Mouse (Mus musculus) liver, adult (tissue): ENCODE measurements at regions not wholly inside any gene's neighbourhood (a gene's known extent, or its start where the extent isn't known, plus 50 kb on each side); places are given as distances from the start of the nearest gene placed in this dataset.
A peak's percentile ranks its signal among the peaks of the same experiment; 100 is the strongest.

Experiments used
- GATA4 ChIP-seq: IDR thresholded peaks from 2 replicates; pipeline ENCODE4 v1.6.1; 2014; ENCODE audit warnings: mild to moderate bottlenecking, low read length; ENCODE audit not compliant: insufficient replicate concordance

DNA sequence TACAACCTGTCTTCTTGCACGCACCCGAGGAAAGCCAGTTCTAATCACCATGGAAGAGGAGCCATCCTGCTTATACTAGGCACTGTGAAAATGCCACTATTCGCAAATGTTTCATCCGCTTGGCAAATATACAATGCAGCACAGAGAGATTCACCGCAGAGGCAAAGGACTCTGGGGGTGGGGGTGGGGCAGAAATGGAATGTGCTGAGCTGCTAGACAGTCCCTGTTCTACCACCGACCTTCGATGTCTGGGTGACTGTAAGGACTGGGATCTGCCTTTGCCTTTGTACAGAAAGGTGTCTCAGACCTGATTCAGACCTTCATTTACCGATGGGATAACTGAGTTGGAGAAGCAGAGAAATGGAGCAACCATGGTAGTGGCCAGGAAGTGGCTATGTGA is 278.7 kb downstream of the Cd83 start:
- no peak for TF ChIP-seq GATA4

DNA sequence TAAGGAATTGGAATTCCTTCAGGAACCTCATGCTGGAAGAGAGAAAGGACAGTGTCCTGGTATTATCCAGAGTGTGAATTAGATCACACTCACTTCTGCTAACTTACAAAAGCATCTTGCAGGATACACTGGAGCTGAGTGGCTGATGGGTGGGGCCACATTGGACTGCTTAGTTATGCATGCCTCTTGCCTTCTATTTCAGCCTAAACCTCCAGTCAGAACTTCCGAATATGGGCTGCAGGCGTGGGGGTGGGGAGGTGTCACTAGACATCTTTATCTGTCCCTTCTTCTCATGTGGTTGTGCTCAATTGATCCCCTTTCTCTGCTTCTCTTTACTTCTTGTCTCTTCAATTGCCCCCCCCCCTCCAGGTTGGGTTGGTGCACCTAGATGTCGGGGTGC is 279.5 kb downstream of the Cd83 start:
- TF ChIP-seq GATA4 = no peak

DNA sequence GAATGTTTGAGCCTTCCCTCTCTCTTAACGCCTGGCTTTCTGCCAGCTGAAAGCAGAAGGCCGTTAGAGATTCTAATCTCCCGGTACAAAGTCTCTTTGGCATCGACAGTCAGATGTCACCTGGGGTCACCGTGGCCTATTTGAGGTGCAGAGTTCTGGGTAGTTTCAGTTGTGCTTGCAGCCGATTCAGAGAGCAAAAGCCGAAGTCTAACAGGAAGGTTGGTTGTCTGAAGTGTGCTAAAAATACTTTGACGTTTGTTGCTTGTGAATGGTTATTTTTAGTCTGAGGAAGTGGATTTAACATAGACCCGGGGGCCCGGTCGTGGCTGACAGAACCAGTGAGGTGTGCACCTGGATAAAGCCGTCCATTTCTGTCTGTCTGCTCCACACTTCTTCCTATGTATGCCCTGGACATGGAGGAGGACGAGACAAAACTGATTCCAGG is 281.2 kb downstream of the Cd83 start:
- TF ChIP-seq GATA4 = peak; percentile 97

DNA sequence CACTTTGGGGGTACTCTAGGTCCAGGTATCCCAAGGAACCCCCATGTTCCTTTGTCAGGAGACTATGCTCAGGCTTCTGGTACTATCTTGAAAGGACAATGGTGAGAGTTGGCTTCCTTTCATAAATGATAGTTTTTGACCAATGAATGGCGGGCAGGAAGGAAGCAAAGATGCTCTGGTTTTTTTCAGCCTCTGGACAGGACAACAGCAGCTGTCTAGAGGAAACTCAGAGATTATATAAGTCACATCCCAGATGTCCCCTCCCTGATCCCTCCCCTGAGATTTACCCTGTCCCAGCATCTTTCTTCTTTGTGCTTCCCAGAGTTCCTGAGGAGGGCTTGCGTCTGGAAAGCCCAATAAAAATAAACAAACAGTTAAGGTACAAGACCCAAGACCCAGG is 282.7 kb downstream of the Cd83 start:
- peak; percentile 90 for TF ChIP-seq GATA4

DNA sequence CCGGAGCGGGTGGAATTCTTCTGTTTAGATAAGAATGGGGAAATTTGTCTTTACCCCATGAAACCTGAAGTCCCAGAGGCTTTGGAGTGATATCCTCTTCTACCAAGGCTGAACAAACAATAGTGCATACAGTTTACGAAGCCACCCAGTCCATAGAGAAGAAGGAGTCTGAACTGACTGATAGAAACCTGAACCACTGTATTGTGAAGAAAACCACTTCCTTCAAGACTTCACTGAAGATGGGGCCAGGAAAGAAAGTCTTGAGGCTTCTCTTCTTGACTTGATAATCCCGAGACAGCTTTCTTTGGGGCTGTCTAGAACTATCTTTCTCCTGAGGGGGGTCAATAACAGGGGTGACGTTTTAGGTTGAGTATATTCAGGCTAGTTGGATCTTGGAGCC is 284.4 kb downstream of the Cd83 start:
- no peak for TF ChIP-seq GATA4

DNA sequence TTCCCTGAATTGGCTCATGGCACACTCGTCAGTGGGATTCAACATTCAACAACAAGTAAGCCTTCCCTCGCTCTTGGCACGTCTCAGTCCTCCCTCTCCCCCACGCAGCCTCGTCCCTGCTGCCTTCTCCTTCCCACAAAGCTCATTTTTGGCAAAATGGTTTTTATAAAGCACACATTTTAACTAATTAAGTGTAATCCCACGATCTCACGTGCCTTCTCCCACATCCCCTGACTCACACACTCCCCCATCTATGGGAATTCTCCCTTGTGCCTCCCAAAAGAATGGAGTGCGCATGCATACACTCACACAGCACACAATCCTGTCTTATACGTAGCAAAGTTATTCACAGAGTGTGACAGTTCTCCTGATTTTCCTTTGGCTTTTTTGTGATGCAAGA is 288.5 kb downstream of the Cd83 start:
- TF ChIP-seq GATA4 = no peak

DNA sequence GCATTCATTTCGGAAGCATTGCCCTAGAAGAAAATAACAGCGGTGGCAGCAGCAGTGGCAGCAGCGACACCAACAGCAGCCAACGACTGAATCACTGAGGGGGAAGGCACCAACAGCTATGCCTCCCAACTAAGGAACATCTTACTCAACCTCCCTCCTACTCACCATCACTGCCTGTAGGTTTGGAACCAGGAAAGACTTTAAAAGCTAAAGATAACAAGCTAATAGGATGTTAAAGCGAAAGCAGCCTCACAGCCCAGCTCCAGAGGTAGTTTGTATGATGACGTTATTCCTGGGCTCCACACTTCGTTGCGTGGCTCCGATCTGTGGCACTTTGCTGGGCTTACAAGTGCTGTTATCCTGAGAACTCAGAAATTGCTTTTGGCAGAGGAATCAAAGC is 289.6 kb downstream of the Cd83 start:
- no peak for TF ChIP-seq GATA4

DNA sequence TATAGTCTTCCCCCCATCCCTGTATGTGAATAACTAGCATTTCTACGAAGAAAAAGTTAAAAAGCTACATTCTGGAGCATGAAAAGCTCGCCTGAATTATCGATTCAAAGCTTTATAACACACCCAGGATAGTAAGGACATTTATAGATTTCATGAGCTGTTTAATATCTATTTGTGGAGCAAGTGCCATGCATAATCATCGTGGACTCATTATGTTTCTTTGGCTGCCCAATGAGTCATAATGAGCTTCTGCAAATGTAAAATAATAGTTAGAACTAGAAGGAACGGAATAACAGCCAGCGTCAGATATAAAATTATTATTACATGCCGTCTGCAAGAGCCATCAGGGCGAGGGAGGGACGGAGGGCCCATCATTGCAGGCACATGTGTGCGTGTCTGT is 292.4 kb downstream of the Cd83 start:
- no peak for TF ChIP-seq GATA4

DNA sequence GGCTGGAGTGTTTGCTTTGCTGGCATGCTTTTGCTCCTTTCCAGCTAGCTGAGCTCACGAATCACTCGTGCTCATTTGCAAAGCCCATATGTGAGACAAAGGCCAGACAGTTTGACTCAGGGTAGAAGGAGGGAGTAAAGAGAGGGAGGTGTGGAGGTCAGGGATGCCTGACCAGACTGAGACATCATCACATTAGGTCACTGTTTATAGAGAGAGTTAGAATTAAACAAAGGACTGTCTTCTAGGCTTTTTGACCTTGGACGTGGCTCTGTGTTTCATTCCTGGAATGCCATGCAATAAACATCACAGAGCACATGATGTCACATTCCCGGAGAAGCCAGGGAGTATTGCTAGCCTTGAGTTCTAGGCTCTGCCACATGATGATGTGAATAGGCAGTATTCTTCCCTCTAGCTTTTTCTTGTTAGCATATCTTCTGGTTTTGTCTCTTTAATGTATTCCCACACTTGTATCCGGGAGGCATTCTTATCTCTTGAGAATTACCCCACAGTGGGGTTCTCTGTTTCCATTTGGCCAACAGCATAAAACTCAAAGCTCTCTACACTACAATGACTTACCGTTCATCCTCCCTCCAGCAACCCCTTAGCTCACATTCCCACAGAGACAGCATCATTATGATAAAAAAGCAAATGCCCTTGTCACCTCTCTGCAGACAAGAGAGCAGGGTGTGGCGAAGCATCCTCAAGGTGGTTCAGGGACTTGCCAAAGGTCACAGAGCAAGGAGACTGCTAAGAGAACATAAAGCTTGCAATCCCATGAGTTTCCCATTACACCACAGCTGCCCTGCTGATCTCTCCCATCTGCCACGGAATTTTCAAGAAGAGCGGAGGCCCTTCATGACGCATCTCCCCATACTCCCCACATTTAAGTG is 301.3 kb downstream of the Cd83 start:
- TF ChIP-seq GATA4 = no peak

DNA sequence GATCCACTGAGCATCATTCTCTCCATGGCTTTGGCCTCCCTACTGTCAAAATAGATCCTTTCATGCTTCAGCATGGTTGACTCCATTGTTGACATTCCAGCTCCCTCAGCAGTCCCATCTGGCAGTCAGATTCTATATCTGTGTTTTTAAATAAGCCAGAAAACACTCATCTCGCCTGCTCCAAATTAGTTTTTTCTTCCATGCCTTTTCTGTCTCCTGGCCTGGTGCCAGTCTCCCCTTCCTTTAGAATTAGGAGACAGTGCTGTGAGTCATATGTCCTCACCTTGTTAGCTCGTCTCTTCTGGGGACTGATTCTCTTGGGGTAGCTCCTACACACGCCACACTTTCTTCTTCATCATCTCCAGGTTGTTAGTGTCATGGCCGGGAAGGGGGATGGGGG is 302.2 kb downstream of the Cd83 start:
- no peak for TF ChIP-seq GATA4

DNA sequence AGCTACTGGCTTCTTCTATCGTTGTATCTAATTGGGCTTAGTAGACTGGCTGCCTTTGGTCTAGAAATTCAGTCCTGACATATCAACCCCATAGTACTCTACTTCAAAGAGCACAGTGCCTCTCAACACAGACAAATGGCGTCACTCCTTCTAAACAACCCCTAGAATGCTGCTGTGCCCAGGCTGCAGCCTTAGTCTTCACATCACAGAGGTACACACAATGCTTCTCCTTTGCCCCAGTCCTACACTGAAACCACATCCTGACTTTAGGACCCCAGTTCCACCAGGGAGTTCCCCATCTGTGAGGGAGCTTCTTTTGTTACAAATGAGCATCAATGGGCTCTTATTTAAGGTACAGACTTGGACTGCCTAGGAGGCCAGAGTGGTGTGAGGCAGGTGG is 312.6 kb downstream of the Cd83 start:
- no peak for TF ChIP-seq GATA4

DNA sequence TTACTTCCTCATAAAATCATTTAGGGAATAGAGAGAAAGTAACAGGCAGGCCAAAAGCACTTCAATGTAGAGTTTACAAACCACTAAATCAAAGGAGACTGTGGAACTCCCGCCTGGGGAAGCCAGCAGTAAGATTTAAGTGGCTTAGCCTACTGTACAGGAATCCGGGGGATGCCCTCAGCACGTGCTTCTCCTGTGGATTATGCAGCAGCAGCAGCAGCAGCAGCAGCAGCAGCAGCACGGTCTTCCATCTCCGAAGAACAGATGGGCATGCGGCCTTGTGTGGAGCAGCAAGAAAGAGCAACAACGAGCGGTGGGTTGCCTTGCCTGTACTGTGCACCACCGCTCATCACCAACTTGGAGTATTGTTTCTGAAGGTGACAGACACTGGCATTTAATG is 314.9 kb downstream of the Cd83 start:
- no peak for TF ChIP-seq GATA4

DNA sequence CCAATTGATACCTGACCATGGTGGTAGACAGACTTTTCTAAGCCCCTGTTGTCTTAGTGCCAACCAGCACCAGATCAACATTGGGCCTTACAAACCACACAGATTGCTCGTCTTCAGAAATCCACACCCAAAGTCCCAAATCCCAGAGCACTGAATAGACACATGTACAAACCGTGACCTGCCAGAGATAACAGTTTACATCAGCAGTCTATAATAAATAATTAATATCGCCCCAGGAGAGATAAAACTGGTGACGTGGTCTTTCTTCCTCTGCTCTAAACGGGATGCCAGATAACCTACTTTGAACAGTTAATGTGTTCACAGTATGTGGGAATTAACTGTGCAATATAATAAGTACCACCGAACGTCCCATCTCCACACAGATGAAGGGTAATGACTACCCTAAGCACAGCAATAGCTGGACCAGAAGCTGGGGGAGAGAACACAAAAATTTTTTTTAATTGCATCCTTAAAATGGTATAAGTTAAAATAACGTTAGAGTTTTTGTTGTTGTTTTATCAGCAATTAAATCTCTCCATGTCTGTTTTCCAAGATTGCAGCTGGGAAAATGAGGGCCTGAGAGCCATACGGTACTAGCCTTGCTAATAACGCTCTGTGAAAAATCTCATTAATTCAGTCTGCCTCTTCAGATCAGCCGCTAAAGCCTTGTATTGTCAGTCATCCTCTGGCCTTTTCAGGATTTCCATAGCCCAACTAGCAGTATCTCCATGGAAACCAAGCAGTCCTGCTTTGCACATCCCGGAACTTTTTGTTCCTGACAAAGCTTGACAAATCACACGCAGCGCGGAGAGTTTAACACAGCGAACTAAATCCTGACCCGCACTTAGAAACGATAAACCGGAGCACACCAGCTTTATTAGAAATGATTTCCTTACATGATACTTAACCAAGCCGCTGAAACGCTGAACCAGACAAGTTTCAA is 315.8 kb downstream of the Cd83 start:
- no peak for TF ChIP-seq GATA4

DNA sequence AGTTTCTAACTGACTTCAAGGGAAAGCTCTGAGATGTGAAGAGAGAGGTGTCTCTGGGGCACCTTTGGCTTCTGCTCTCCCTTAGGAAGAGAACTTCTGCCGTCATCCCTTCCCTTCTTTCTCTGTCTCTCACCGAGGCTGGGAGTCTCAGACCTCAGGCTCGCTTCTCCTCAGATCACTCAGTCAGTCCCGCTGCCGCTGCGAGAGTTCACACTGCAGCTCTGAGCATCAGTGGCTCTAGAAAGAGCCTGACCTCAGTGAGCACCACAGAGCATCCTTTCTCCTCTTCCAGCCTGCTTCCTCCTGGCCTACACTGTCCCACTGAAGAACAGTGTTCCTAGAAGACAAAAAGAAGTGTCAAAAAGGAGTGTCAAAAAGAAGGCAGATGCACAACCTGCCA is 316.6 kb downstream of the Cd83 start:
- no peak for TF ChIP-seq GATA4

DNA sequence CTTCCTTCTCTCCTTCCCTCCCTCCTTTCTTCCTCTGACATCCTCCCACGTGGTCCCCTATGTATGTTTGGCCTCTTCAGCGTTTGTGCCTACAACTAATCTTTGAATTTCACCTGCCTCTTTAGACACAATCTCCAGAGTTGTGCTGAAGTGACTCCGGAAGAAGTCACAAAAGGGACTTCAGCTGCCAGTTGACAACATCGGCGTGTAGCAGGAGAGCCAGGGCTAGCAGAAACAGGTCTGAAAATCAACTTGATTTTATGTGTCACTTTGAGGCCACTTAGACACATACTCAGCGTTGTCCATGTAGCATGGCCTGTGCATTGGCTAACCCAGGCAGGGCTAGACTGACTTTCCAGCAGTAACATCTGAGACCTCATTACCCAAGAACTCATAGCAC is 317.2 kb downstream of the Cd83 start:
- no peak for TF ChIP-seq GATA4

DNA sequence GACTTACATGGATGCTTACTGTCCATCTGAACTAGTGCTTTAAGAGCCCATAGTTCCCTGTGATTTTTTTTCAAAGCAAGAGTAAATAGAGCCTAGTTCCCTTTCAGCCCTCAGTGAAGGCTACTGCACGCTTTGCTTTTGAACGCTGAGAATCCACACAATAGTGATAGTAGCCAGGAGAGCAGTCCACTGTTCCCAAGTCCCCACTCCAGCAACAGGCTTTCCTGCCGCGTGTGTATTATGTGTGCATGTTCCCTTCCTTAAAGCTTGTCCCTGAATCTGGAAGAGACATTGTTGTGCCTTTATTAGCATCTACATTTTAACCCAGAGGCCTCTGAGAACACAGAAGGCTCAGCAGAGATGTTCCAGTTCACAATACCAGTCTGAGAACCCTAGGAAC is 317.7 kb downstream of the Cd83 start:
- no peak for TF ChIP-seq GATA4
